Mouse (Mus musculus): ENCODE results near the gene Grap. TPM values are rescaled to one million over a fixed set of nuclear protein-coding genes. Genes with fewer than 3 reads are reported as not detected.

Gene Grap
- polyA plus RNA-seq, 1 experiment, result 85.6 TPM

GRCm38 (mm10) chr11:61655649-61656048, 2.6 kb downstream of the Grap start:
- no peaks in the 10 kb centered on the region for H3K27me3 ChIP-seq (ENCODE audit: control insufficient read depth, insufficient read depth, low read length)
- H3K4me1 ChIP-seq (ENCODE audit: control insufficient read depth, insufficient read depth, insufficient read length), result peaks cover 41% of the 10 kb centered on the region; the same call in 1 of the 2 replicates
- TF ChIP-seq POLR2A (IDR thresholded peaks at IDR 0.05; ENCODE audit: low read depth, low read length) (no peak), CTCF (IDR thresholded peaks at IDR 0.05; ENCODE audit: extremely low read depth, insufficient read depth, insufficient read length, insufficient replicate concordance) (no peak)
- H3K36me3 ChIP-seq (ENCODE audit: control insufficient read depth, insufficient read depth, low read length), result peaks cover 9% of the 10 kb centered on the region
- DNase-seq (ENCODE audit: low read depth in 1 of 2, low spot score in 2 of 2), result no peak
- 54% methylated on average over 4 of the region's 4 CpGs for WGBS
- H3K27ac ChIP-seq (ENCODE audit: insufficient read depth, low read length), result peak overlapping the region; percentile 98; the same call in 1 of the 2 replicates
- H3K4me3 ChIP-seq (ENCODE audit: extremely low read depth, insufficient read depth, insufficient read length), result peak overlapping the region; percentile 96

- no peak overlapping the region for H3K4me3 ChIP-seq (ENCODE audit: extremely low read depth, insufficient read depth, insufficient read length)
- no peak; the same call in 1 of the 2 replicates for TF ChIP-seq POLR2A (IDR thresholded peaks at IDR 0.05; ENCODE audit: low read depth, low read length)
- TF ChIP-seq CTCF (IDR thresholded peaks at IDR 0.05; ENCODE audit: extremely low read depth, insufficient read depth, insufficient read length, insufficient replicate concordance), result no peak
- peak in 1 of 2 experiments; percentile 59 for DNase-seq (ENCODE audit: low read depth in 1 of 2, low spot score in 2 of 2)
- H3K27me3 ChIP-seq (ENCODE audit: control insufficient read depth, insufficient read depth, low read length), result no peaks in the 10 kb centered on the region
- peak overlapping the region; percentile 65 for H3K27ac ChIP-seq (ENCODE audit: insufficient read depth, low read length)
- WGBS, result 33% methylated on average over 6 of the region's 6 CpGs
- peaks cover 11% of the 10 kb centered on the region for H3K36me3 ChIP-seq (ENCODE audit: control insufficient read depth, insufficient read depth, low read length)
- peaks cover 46% of the 10 kb centered on the region; the same call in 1 of the 2 replicates for H3K4me1 ChIP-seq (ENCODE audit: control insufficient read depth, insufficient read depth, insufficient read length)
These were observed 3.2 kb downstream of the Grap start for GRCm38 (mm10) chr11:61656148-61656850.

- DNase-seq (ENCODE audit: low read depth in 1 of 2, low spot score in 2 of 2), result peak in 1 of 2 experiments; percentile 49
- Histone ChIP-seq H3K27me3 (ENCODE audit: control insufficient read depth, insufficient read depth, low read length) (no peaks in the 10 kb centered on the region), H3K4me3 (ENCODE audit: extremely low read depth, insufficient read depth, insufficient read length) (no peak overlapping the region), H3K27ac (ENCODE audit: insufficient read depth, low read length) (peak overlapping the region; percentile 65), H3K4me1 (ENCODE audit: control insufficient read depth, insufficient read depth, insufficient read length) (peaks cover 43% of the 10 kb centered on the region; the same call in 1 of the 2 replicates), H3K36me3 (ENCODE audit: control insufficient read depth, insufficient read depth, low read length) (peaks cover 18% of the 10 kb centered on the region)
- 26% methylated on average over 2 of the region's 2 CpGs for WGBS
- TF ChIP-seq POLR2A (IDR thresholded peaks at IDR 0.05; ENCODE audit: low read depth, low read length) (no peak), CTCF (IDR thresholded peaks at IDR 0.05; ENCODE audit: extremely low read depth, insufficient read depth, insufficient read length, insufficient replicate concordance) (no peak)
These were observed 4.4 kb downstream of the Grap start for GRCm38 (mm10) chr11:61657432-61657831.

- WGBS, result 90% methylated on average over 3 of the region's 3 CpGs
- no peak for DNase-seq (ENCODE audit: low read depth in 1 of 2, low spot score in 2 of 2)
- TF ChIP-seq POLR2A (IDR thresholded peaks at IDR 0.05; ENCODE audit: low read depth, low read length) (no peak), CTCF (IDR thresholded peaks at IDR 0.05; ENCODE audit: extremely low read depth, insufficient read depth, insufficient read length, insufficient replicate concordance) (no peak)
- H3K36me3 ChIP-seq (ENCODE audit: control insufficient read depth, insufficient read depth, low read length), result peaks cover 26% of the 10 kb centered on the region
- peaks cover 42% of the 10 kb centered on the region; the same call in 1 of the 2 replicates for H3K4me1 ChIP-seq (ENCODE audit: control insufficient read depth, insufficient read depth, insufficient read length)
- H3K27ac ChIP-seq (ENCODE audit: insufficient read depth, low read length), result peak overlapping the region; percentile 65
- H3K27me3 ChIP-seq (ENCODE audit: control insufficient read depth, insufficient read depth, low read length), result no peaks in the 10 kb centered on the region
- H3K4me3 ChIP-seq (ENCODE audit: extremely low read depth, insufficient read depth, insufficient read length), result no peak overlapping the region
These were observed 5.4 kb downstream of the Grap start for GRCm38 (mm10) chr11:61658360-61658922.

GRCm38 (mm10) chr11:61659011-61659858, 6.2 kb downstream of the Grap start:
- WGBS, result 37% methylated on average over 4 of the region's 4 CpGs
- Histone ChIP-seq H3K4me1 (ENCODE audit: control insufficient read depth, insufficient read depth, insufficient read length) (peaks cover 42% of the 10 kb centered on the region; the same call in 1 of the 2 replicates), H3K36me3 (ENCODE audit: control insufficient read depth, insufficient read depth, low read length) (peaks cover 32% of the 10 kb centered on the region), H3K27me3 (ENCODE audit: control insufficient read depth, insufficient read depth, low read length) (no peaks in the 10 kb centered on the region), H3K4me3 (ENCODE audit: extremely low read depth, insufficient read depth, insufficient read length) (no peak overlapping the region), H3K27ac (ENCODE audit: insufficient read depth, low read length) (peak overlapping the region; percentile 65)
- DNase-seq (ENCODE audit: low read depth in 1 of 2, low spot score in 2 of 2), result no peak
- no peak for TF ChIP-seq POLR2A (IDR thresholded peaks at IDR 0.05; ENCODE audit: low read depth, low read length)
- no peak for TF ChIP-seq CTCF (IDR thresholded peaks at IDR 0.05; ENCODE audit: extremely low read depth, insufficient read depth, insufficient read length, insufficient replicate concordance)

- Histone ChIP-seq H3K36me3 (ENCODE audit: control insufficient read depth, insufficient read depth, low read length) (peaks cover 38% of the 10 kb centered on the region), H3K27me3 (ENCODE audit: control insufficient read depth, insufficient read depth, low read length) (no peaks in the 10 kb centered on the region), H3K4me1 (ENCODE audit: control insufficient read depth, insufficient read depth, insufficient read length) (peaks cover 42% of the 10 kb centered on the region; the same call in 1 of the 2 replicates), H3K4me3 (ENCODE audit: extremely low read depth, insufficient read depth, insufficient read length) (no peak overlapping the region), H3K27ac (ENCODE audit: insufficient read depth, low read length) (peak overlapping the region; percentile 65)
- DNase-seq (ENCODE audit: low read depth in 1 of 2, low spot score in 2 of 2), result no peak
- TF ChIP-seq POLR2A (IDR thresholded peaks at IDR 0.05; ENCODE audit: low read depth, low read length), result no peak
- 92% methylated on average over 8 of the region's 8 CpGs for WGBS
These were observed 6.9 kb downstream of the Grap start for GRCm38 (mm10) chr11:61660001-61660400.

Data from spleen, adult 2 months (tissue).